Mouse (Mus musculus) heart, embryonic 10.5 days (tissue): Measurements from ENCODE around the gene Scfd2. TPM values are rescaled to one million over a fixed set of nuclear protein-coding genes. Genes with fewer than 3 reads are reported as not detected.

Experiments used
- DNase-seq: peaks from one replicate; pipeline ENCODE4 v3.0.0-alpha.2; 2017; ENCODE audit warnings: low spot score
- H3K27ac ChIP-seq: fragments of 300-500 bp; sonication (generic); 2 replicates; pipeline ENCODE4 v1.5.1; 2016; ENCODE audit warnings: mild to moderate bottlenecking
- H3K27me3 ChIP-seq: fragments of 300-500 bp; sonication (generic); 2 replicates; pipeline ENCODE4 v1.6.1; 2016; ENCODE audit warnings: mild to moderate bottlenecking; ENCODE audit not compliant: poor library complexity, insufficient read depth, severe bottlenecking
- H3K36me3 ChIP-seq: fragments of 300-500 bp; sonication (generic); 2 replicates; pipeline ENCODE4 v1.6.1; 2016; ENCODE audit warnings: mild to moderate bottlenecking, moderate library complexity
- H3K4me1 ChIP-seq: fragments of 300-500 bp; sonication (generic); 2 replicates; pipeline ENCODE4 v1.6.1; 2016; ENCODE audit warnings: mild to moderate bottlenecking
- H3K4me3 ChIP-seq: fragments of 300-500 bp; sonication (generic); 2 replicates; pipeline ENCODE4 v1.5.1; 2016; ENCODE audit warnings: mild to moderate bottlenecking, moderate library complexity
- H3K9me3 ChIP-seq: fragments of 300-500 bp; sonication (generic); 2 replicates; pipeline ENCODE4 v1.6.1; 2016; ENCODE audit warnings: mild to moderate bottlenecking, moderate library complexity
- WGBS: fragments of 180-500 bp; shearing (Covaris S2); methylation state at CpG from one replicate; pipeline ENCODE4 v1.1.7; 2016; 5-methylcytosine and 5-hydroxymethylcytosine counted together
- polyA plus RNA-seq: library from polyadenylated mRNA; unstranded; fragments of >200 nt; fragmentation: Nextera tagmentation; extraction: Ambion mirVana; gene quantifications from 2 replicates; pipeline ENCODE4 v1.2.1, GENCODE M21; 2016

The Scfd2 gene
- polyA plus RNA-seq, 1 experiment from 2014 or later = 17.3 TPM

DNA sequence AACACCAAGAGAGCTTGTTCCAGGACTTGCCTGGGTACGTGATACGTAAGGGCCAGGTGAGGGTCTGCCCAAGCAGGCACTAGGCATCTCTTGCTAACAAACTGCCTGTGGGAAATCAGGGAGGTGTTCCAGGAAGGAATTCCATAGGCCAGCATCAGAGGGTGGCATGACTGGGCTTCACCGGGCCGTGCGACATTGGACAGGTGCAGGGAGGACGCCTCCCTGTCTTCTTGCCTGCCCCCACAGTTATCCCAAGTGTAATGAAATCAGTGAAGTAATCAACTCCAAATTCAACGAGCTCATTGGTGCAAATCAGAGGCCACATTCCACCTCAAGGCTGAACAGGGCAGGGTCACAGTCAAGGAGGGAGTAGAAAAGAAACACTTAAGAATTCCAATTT is 324.9 kb downstream of the Scfd2 start:
- WGBS = 80% methylated on average over 7 of the region's 7 CpGs

DNA sequence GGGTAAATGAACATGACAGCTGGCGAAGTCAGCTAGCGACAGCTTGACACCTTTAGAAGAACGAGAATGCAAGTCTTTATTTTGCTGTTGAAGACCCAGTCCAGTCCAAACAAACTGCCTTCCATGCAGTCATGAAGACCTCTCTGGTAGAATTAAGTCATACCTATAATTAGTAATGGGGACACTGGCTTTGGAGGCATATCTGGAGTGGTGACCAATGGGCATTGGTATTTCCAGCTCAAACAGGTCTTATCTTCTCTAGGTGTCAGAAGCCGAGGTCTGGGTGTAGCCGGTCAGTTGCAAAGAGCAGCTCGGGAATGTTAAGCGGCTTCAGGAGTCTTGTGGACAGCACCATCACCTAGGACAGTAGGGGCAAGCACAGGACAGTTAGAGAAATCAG is 325.5 kb downstream of the Scfd2 start:
- Histone ChIP-seq H3K36me3 (0 out of 2 replicates have a peak, but pooled peaks cover 3% of the 10 kb centered on the region), H3K4me1 (peaks cover 74% of the 10 kb centered on the region), H3K27ac (peak overlapping the region; percentile 89), H3K9me3 (no peaks in the 10 kb centered on the region), H3K27me3 (no peaks in the 10 kb centered on the region), H3K4me3 (0 out of 2 replicates have a peak overlapping the region, but pooled peaks have one; percentile 4)
- peak; percentile 90 for DNase-seq
- 23% methylated on average over 7 of the region's 7 CpGs for WGBS

More for the DNA sequence above, 324.9 kb downstream of the Scfd2 start:
- Histone ChIP-seq H3K36me3 (0 out of 2 replicates have a peak, but pooled peaks cover 3% of the 10 kb centered on the region), H3K9me3 (no peaks in the 10 kb centered on the region), H3K4me3 (no peak overlapping the region), H3K27ac (peak overlapping the region; percentile 89), H3K27me3 (no peaks in the 10 kb centered on the region), H3K4me1 (peaks cover 72% of the 10 kb centered on the region)
- no peak for DNase-seq

DNA sequence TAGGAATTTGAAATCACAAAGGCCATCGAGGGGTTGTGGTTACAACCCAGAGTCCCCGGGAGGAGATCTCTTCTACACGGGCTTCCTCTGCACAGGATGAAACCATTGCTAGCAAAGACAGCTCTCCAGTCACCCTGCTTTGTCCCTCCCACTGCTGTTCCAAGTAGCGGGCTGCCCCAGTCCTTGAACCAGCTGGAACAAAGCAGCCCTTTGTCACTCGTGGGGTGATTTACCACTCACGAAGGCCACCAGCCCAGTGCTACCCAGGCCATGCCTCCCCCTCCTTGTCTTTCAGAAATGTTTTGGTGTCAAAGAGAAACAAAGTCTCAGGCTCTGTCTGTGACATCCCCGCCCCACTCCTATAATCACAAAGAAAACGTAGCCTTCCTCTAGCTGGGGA is 326.1 kb downstream of the Scfd2 start:
- no peak for DNase-seq
- Histone ChIP-seq H3K27ac (peak overlapping the region; percentile 89), H3K36me3 (peaks cover 3% of the 10 kb centered on the region; the same call in 1 of the 2 replicates), H3K27me3 (no peaks in the 10 kb centered on the region), H3K4me3 (0 out of 2 replicates have a peak overlapping the region, but pooled peaks have one; percentile 4), H3K9me3 (no peaks in the 10 kb centered on the region), H3K4me1 (peaks cover 76% of the 10 kb centered on the region)
- 30% methylated on average over 8 of the region's 8 CpGs for WGBS

DNA sequence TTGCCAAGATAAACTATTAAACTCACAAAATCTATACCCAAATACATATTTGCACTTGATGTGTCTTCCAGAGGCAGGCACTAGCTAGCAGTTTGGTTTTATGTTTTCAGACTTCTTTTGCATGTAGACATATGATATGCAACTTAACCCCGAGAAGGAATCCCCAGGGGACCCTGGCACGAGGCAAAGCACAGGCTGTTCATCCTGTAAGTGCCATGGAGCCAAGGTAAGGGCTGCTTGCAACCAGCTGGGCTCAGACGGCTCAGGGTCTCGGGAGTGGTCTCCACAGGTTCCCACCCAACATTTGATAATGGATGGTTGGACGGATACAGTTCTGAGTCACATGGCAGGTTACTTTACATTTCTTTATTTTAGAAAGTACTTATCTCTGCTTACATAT is 327.1 kb downstream of the Scfd2 start:
- H3K4me1 ChIP-seq = peaks cover 76% of the 10 kb centered on the region
- H3K27me3 ChIP-seq = no peaks in the 10 kb centered on the region
- WGBS = 81% methylated on average over 5 of the region's 5 CpGs
- peaks cover 14% of the 10 kb centered on the region for H3K36me3 ChIP-seq
- DNase-seq = no peak
- no peaks in the 10 kb centered on the region for H3K9me3 ChIP-seq
- H3K4me3 ChIP-seq = no peak overlapping the region
- peak overlapping the region; percentile 70; the same call in 1 of the 2 replicates for H3K27ac ChIP-seq

DNA sequence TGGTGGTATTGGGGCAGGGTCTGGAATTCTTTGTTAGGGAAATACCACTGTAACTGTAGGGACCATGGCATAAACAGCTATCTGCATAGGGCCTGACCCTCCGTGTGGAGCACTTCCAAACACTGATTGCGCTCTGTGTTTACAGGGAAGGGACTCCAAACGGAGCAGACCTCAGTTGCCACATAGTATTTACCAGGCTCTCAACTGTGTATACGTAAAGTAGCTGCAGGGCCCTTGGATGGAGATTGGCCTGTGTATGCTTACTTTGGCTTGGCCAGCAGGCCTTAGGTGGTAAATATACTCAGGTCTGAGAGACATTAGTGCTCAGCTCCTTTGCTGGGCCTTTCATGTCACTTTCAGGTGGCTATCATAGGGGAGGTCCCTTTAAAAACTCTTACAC is 329.0 kb downstream of the Scfd2 start:
- DNase-seq = no peak
- H3K4me1 ChIP-seq = peaks cover 76% of the 10 kb centered on the region
- H3K36me3 ChIP-seq = peaks cover 33% of the 10 kb centered on the region
- 0 out of 2 replicates have a peak overlapping the region, but pooled peaks have one; percentile 62 for H3K27ac ChIP-seq
- no peaks in the 10 kb centered on the region for H3K9me3 ChIP-seq
- WGBS = 84% methylated on average over 4 of the region's 4 CpGs
- H3K27me3 ChIP-seq = no peaks in the 10 kb centered on the region
- H3K4me3 ChIP-seq = no peak overlapping the region

DNA sequence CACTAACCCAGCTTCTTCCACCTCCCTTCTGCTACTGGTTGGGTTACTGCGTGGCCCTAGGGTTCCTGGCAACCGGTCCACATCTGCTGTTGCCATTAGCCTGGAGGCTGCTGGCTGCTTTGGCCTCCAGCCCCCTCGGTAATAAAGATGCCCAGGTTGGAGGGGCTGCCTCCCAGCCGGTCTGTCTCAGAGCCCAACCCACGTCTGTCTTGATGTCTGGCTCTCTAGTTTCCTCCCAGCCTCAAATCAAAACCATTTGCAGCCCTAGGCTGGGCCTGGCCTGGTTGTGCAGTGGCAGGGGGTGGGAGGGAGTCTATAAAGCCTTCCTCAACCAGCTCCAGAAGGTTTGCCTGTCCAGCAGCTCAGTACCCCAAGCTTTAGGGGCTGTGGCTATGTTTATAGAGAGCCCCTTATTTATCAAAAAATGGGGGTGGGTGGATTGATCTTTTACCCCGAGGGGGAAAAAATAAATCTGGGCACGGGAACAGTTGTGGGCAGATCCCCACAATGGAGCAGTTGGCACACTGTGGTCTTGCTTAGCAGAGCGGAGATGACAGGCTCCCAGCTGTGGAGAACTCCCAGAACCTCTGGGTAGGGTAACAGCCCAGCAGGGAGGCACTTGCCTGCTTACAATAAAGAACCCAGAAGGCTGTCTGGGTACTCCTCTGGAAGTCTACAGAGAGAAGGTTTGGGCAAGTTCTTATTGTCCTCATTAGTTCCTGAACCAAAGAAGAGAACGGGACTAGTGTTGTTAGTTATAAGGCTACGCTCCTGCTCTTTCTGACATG is 329.8 kb downstream of the Scfd2 start:
- Histone ChIP-seq H3K4me1 (peaks cover 76% of the 10 kb centered on the region), H3K9me3 (no peaks in the 10 kb centered on the region), H3K4me3 (no peak overlapping the region), H3K36me3 (peaks cover 40% of the 10 kb centered on the region), H3K27me3 (no peaks in the 10 kb centered on the region), H3K27ac (peak overlapping the region; percentile 62)
- DNase-seq = no peak
- 64% methylated on average over 10 of the region's 10 CpGs for WGBS

DNA sequence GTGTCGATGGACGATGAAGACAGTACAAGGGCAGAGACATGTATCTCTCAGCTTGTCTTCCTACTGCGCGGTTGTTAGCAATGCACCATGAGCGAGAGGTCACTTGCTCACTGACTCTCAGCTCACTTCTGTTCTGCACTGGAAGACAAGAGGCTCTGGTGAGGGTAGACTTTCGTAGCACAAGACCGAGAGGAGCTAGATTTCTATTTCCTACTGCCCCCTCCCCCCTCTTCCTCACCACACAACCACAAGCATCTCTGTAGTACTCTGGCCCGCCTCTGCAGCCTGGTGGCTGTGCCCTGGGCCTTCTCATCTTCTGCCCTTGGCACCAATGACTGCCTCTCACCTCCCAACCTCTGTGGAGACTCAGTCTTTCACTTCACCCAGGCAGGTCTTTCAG is 331.1 kb downstream of the Scfd2 start:
- no peak for DNase-seq
- Histone ChIP-seq H3K27ac (peak overlapping the region; percentile 62; the same call in 1 of the 2 replicates), H3K4me1 (peaks cover 64% of the 10 kb centered on the region), H3K4me3 (no peak overlapping the region), H3K36me3 (peaks cover 40% of the 10 kb centered on the region), H3K9me3 (no peaks in the 10 kb centered on the region), H3K27me3 (no peaks in the 10 kb centered on the region)
- WGBS = 71% methylated on average over 8 of the region's 8 CpGs

DNA sequence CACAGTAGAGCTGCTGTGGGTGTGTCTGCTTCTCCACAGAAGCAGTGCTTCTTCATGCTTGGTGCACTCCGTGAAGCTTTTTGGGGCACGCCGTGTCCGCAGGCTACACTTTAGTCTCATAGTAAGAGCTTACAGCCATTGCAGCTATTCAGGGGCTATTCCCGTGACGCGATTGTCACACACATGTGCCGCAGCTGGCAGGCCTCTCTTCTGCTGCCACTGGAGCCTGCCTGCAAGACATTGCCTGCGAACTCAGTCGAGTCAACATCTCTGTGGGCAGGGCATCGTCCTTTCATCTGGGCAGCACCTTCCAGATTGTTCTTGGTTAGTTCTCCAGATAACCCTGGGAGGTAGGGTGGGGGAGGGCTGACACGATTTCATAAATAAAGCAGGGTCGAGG is 331.8 kb downstream of the Scfd2 start:
- 79% methylated on average over 13 of the region's 13 CpGs for WGBS
- no peaks in the 10 kb centered on the region for H3K27me3 ChIP-seq
- no peak overlapping the region for H3K4me3 ChIP-seq
- DNase-seq = no peak
- no peak overlapping the region; the same call in 1 of the 2 replicates for H3K27ac ChIP-seq
- H3K4me1 ChIP-seq = peaks cover 60% of the 10 kb centered on the region
- peaks cover 40% of the 10 kb centered on the region for H3K36me3 ChIP-seq
- no peaks in the 10 kb centered on the region for H3K9me3 ChIP-seq

DNA sequence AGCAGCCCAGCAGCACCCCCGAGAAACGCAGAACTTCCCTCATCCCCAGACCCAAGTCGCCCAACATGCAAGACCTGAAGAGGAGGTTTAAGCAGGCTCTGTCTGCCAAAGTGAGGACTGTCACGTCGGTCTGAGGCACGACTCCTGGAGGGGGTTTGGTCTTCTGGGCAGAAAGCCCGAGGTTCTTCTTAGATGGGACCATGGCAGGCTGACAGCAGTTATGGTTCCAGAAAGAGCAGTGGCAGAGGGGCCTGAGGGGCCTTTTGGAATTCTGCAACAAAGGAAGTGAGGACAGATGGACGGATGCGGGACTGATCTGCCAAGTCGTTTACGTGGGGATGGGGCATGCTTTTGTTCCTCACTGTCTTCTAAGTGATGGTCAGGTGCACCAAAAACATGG is 333.1 kb downstream of the Scfd2 start:
- Histone ChIP-seq H3K27me3 (no peaks in the 10 kb centered on the region), H3K27ac (peak overlapping the region; percentile 77), H3K36me3 (peaks cover 40% of the 10 kb centered on the region), H3K4me1 (peaks cover 65% of the 10 kb centered on the region), H3K9me3 (no peaks in the 10 kb centered on the region), H3K4me3 (peak overlapping the region; percentile 96; the same call in 1 of the 2 replicates)
- no peak for DNase-seq
- 75% methylated on average over 11 of the region's 11 CpGs for WGBS

DNA sequence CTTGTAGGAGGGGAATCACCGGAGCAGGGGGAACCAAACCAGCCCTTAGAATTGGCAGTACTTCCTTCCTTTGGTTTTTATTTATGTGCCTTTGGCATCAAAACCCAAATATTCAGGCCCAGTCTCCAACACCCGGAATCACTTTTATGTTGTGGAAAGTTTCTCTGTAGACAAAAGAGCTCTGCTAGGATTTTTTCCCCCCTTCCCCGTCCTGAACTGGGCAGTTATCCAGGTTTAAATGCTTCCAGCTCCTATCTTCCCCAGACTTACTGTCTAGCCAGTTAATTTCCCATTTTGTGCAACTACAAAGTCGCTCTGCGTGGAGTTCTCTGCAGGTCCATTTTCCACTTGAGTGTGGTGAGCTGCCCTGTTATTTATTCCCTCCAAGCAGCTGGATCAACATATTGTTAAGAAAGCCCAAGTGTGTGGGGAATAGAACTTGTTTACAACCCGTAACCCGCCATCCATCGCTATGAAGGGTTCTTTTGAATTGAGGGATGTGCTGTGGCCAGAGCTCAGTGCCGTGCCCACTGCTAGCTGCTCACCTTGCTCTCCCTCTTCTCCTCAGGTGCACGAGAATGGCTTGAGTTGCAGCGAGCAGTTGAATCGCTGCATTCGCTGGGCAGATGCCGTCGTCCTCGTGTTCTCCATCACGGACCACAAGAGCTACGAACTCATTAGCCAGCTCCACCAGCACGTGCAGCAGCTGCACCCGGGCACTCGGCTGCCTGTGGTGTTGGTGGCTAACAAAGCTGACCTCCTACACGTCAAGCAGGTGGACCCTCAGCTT is 333.8 kb downstream of the Scfd2 start:
- H3K9me3 ChIP-seq = no peaks in the 10 kb centered on the region
- H3K4me3 ChIP-seq = peak overlapping the region; percentile 96
- H3K27ac ChIP-seq = peak overlapping the region; percentile 77
- peaks cover 68% of the 10 kb centered on the region for H3K4me1 ChIP-seq
- 79% methylated on average over 22 of the region's 22 CpGs for WGBS
- DNase-seq = no peak
- no peaks in the 10 kb centered on the region for H3K27me3 ChIP-seq
- H3K36me3 ChIP-seq = peaks cover 38% of the 10 kb centered on the region

DNA sequence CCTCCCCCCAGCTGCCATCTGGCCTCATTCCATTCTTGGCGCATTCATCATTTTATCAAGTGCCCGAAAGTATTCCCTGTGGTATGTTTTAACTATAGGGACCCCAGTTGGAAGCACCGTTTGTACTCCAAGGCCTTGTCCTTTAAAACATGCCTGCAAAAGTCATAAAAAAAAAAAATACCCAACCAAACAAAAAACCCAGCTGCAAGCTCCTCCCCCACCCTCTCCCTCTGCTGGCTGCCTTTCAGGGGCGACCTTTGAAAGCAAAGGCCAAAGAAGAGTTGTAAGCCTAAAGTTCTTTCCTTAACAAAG is 335.3 kb downstream of the Scfd2 start:
- H3K27ac ChIP-seq = peak overlapping the region; percentile 97
- peak overlapping the region; percentile 96 for H3K4me3 ChIP-seq
- peaks cover 38% of the 10 kb centered on the region for H3K36me3 ChIP-seq
- under 1% methylated on average over 4 of the region's 4 CpGs for WGBS
- H3K9me3 ChIP-seq = no peaks in the 10 kb centered on the region
- no peaks in the 10 kb centered on the region for H3K27me3 ChIP-seq
- H3K4me1 ChIP-seq = peaks cover 66% of the 10 kb centered on the region
- no peak for DNase-seq

DNA sequence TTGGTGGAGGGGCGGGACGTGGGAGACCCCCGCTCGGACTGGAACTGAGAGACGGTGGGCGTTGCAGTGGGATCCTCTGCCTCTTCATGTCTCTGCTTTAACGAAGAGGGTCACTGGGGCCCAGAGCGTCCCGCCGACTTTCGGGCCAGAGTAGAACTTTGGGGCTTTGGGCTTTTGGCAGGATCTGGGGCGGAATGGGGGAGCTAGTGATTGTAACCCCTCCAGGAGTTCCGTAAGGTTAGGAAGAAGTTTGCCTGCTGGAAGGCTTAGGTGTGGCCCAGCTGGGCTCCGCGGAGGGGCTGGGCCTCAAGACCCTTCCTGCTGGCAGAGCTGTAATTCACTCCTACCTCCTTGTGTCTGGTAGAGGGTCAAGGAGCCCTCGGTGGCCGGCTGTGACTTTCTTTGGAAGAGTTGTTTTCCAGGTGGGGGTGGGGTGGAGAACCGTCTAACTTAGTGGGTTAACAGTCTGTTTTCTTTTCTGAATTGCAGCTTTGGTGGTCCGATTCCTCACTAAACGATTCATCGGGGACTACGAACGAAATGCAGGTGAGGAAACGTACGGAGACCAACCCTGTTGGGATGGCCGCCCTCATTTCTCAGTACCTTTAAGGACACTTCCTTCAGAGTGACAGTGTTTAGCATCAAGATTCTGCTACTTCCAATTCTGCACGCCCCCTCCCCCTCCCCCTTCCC is 335.8 kb downstream of the Scfd2 start:
- no peaks in the 10 kb centered on the region for H3K27me3 ChIP-seq
- peaks cover 66% of the 10 kb centered on the region for H3K4me1 ChIP-seq
- H3K27ac ChIP-seq = peak overlapping the region; percentile 97
- peaks cover 38% of the 10 kb centered on the region for H3K36me3 ChIP-seq
- H3K4me3 ChIP-seq = peak overlapping the region; percentile 96
- no peak for DNase-seq
- WGBS = under 1% methylated on average over 27 of the region's 27 CpGs
- no peaks in the 10 kb centered on the region for H3K9me3 ChIP-seq
